Mouse (Mus musculus) limb, embryonic 11.5 days (tissue): ENCODE measurements at regions not wholly inside any gene's neighbourhood (a gene's known extent, or its start where the extent isn't known, plus 50 kb on each side); places are given as distances from the start of the nearest gene placed in this dataset.

Source experiments
- ATAC-seq: fragments of 200-750 bp; cut with Nextera tagmentation; 2 replicates; pipeline ENCODE4 v1.8.0; 2017; ENCODE audit warnings: low read depth; ENCODE audit not compliant: insufficient number of reproducible peaks, low FRiP score, low TSS enrichment
- DNase-seq: peaks from one replicate; pipeline ENCODE4 v3.0.0-alpha.2; 2015; ENCODE audit warnings: low spot score
- H3K27ac ChIP-seq: fragments of 300-500 bp; sonication (generic); replicated peaks from 2 replicates; pipeline ENCODE4 v1.5.1; 2014; ENCODE audit warnings: low read depth, mild to moderate bottlenecking, low read length
- H3K27me3 ChIP-seq: fragments of 300-500 bp; sonication (generic); 2 replicates; pipeline ENCODE4 v1.6.1; 2014; ENCODE audit warnings: mild to moderate bottlenecking, low read length, mixed read lengths; ENCODE audit not compliant: control insufficient read depth, insufficient read depth
- H3K36me3 ChIP-seq: fragments of 300-500 bp; sonication (generic); 2 replicates; pipeline ENCODE4 v1.6.1; 2014; ENCODE audit warnings: mild to moderate bottlenecking, low read length, moderate library complexity, mixed read lengths; ENCODE audit not compliant: control insufficient read depth, insufficient read depth
- H3K4me1 ChIP-seq: fragments of 300-500 bp; sonication (generic); 2 replicates; pipeline ENCODE4 v1.6.1; 2014; ENCODE audit warnings: low read length, mixed read lengths; ENCODE audit not compliant: control insufficient read depth, insufficient read depth
- H3K4me2 ChIP-seq: fragments of 300-500 bp; sonication (generic); 2 replicates; pipeline ENCODE4 v1.6.1; 2014; ENCODE audit warnings: low read depth, mild to moderate bottlenecking, moderate library complexity; ENCODE audit not compliant: severe bottlenecking
- H3K4me3 ChIP-seq: fragments of 300-500 bp; sonication (generic); 2 replicates; pipeline ENCODE4 v1.5.1; 2014; ENCODE audit warnings: low read depth, low read length
- H3K9ac ChIP-seq: fragments of 300-500 bp; sonication (generic); 2 replicates; pipeline ENCODE4 v1.6.1; 2014; ENCODE audit warnings: mild to moderate bottlenecking, low read length
- H3K9me3 ChIP-seq: fragments of 300-500 bp; sonication (generic); 2 replicates; pipeline ENCODE4 v1.6.1; 2016; ENCODE audit warnings: low read length; ENCODE audit not compliant: control insufficient read depth
- WGBS: fragments of 180-500 bp; shearing (Covaris S2); extraction: QIAGEN DNeasy Blood & Tissue Kit; methylation state at CpG from one replicate; pipeline ENCODE4 v1.1.7; 2014; 5-methylcytosine and 5-hydroxymethylcytosine counted together

DNA sequence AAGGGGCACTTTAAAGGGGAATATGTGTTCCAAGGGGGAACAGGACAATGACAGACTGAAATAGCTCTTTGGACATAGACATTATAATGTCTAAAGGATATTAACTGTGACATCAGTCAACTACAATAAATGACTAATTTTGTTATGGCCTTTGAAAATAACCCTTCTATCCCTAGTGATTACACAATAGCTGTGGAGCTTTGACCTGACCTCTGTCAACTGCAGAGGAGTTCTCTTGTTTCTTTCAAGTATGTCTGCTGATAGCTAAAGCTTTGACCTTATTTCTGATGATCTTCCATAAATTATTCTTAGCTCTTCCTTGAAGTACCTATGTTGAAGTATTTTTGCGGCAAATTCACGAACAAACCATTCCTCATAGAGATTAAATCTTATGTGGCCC, 1038.9 kb downstream of the Car8 start:
- no peak overlapping the region for H3K27ac ChIP-seq
- no peak for DNase-seq
- no peak overlapping the region for H3K4me3 ChIP-seq
- H3K9ac ChIP-seq, result no peak overlapping the region
- H3K4me1 ChIP-seq, result no peaks in the 10 kb centered on the region
- no peak for ATAC-seq
- H3K9me3 ChIP-seq, result no peaks in the 10 kb centered on the region
- no peak overlapping the region for H3K4me2 ChIP-seq
- WGBS, result 85% methylated on average over 2 of the region's 2 CpGs
- H3K36me3 ChIP-seq, result no peaks in the 10 kb centered on the region
- no peaks in the 10 kb centered on the region for H3K27me3 ChIP-seq

DNA sequence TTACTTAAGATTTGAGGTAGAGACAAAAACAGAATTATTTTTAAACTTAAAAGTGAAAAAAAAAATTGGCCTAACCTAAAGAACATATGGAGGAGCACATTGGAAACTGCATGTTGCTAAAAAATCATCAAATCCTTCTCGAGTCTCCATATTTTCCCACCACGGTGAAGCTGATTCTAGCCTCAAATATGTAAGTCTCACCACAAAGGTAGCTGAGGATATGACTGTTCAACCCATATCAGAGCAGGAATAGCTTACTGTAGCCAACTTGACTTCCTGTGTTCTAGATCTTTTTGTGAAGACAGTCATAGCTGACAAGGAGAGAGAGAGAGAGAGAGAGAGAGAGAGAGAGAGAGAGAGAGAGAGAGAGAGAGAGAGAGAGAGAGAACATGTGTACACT, 1039.8 kb downstream of the Car8 start:
- Histone ChIP-seq H3K36me3 (no peaks in the 10 kb centered on the region), H3K9me3 (no peaks in the 10 kb centered on the region), H3K27ac (no peak overlapping the region), H3K4me2 (no peak overlapping the region), H3K27me3 (no peaks in the 10 kb centered on the region), H3K4me3 (no peak overlapping the region), H3K4me1 (no peaks in the 10 kb centered on the region), H3K9ac (no peak overlapping the region)
- DNase-seq, result no peak
- 88% methylated on average over 2 of the region's 2 CpGs for WGBS
- ATAC-seq, result no peak

DNA sequence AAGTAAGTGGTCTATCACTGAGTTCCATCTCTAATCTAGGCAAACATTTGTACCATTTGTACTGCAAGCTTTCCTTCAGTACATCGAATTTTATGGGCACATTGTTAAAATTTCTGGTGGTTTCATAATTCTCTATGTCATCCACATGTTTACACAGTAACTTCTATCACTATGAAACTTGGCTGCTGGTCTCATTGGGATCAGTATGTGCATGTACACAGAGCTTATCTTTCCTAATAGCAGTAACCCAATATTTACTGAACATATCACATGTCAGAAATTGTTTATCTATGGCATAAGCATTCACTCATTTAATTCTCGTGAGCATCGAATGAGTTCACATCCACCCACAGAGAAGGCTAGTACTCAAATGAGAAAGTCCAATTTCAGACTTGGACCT, 1042.3 kb downstream of the Car8 start:
- H3K4me3 ChIP-seq, result no peak overlapping the region
- ATAC-seq (no peak), DNase-seq (no peak)
- no peak overlapping the region for H3K4me2 ChIP-seq
- no peaks in the 10 kb centered on the region for H3K4me1 ChIP-seq
- no peak overlapping the region for H3K27ac ChIP-seq
- H3K9me3 ChIP-seq, result no peaks in the 10 kb centered on the region
- no peaks in the 10 kb centered on the region for H3K36me3 ChIP-seq
- no peak overlapping the region for H3K9ac ChIP-seq
- no peaks in the 10 kb centered on the region for H3K27me3 ChIP-seq
- WGBS, result 89% methylated on average over 3 of the region's 3 CpGs

DNA sequence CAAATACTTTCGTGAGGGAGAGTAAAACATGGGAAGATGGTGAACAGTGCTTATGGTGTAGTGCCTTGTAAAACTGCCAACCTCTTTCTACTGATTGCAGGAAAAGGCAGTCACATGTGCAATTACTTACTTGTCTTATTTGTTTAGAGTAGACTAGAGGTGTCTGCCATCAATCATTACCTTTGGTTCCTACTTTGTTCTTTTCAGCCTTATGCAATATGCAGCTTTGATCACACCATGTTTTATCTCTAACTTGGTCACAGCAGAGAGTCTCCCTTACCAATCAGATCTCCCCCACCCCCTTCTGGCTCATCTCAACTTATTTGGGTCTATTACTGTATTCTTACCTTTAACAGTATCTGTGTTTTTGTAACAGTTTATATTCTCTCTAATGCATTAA, 1043.2 kb downstream of the Car8 start:
- Histone ChIP-seq H3K4me3 (no peak overlapping the region), H3K9me3 (no peaks in the 10 kb centered on the region), H3K4me1 (no peaks in the 10 kb centered on the region), H3K4me2 (no peak overlapping the region), H3K9ac (no peak overlapping the region), H3K27ac (no peak overlapping the region), H3K36me3 (no peaks in the 10 kb centered on the region), H3K27me3 (no peaks in the 10 kb centered on the region)
- ATAC-seq (no peak), DNase-seq (no peak)
- 65% methylated on average over 1 of the region's 1 CpGs for WGBS

DNA sequence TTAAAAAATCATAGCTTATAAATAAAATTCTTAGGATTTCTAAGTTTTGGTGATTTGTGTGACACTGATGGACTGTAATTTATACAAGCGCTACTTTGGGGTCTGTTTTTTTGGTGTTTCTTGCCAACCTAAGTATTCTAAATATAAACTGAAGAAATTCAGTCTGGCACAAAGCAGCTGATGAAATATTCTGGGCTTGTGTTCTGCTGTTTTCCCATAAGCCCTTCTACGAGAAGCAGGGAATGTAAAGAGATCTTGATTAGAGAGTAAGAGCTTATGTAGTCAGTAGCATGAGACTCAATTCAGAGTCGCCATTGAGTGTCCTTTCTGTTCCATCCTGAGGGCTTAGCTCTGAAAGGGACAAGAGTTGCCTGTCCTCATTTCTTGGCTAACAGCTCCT, 1046.9 kb downstream of the Car8 start:
- Histone ChIP-seq H3K36me3 (no peaks in the 10 kb centered on the region), H3K4me2 (no peak overlapping the region), H3K4me1 (no peaks in the 10 kb centered on the region), H3K9ac (no peak overlapping the region), H3K27ac (no peak overlapping the region), H3K9me3 (no peaks in the 10 kb centered on the region), H3K27me3 (no peaks in the 10 kb centered on the region), H3K4me3 (no peak overlapping the region)
- ATAC-seq (no peak), DNase-seq (no peak)
- WGBS, result 89% methylated on average over 3 of the region's 3 CpGs

DNA sequence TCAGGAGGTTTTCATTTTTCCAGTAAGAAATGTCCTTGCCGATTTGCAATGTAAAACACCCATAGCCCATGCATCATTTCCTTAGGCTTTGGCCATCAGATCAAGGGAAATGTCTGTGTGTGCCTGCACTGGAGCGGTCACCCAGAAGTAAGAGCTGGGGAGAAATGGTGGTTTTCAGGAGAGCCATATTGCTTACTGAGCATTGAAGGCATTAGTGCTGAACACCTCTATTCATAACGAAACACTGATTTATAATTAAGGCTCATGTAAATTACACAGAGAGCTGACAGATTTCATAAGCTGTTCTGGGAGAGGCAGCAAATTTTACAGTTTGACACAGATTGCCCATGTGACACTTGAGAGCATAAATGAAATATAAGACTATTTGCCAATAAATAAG, 1047.6 kb downstream of the Car8 start:
- no peak overlapping the region for H3K27ac ChIP-seq
- WGBS, result 87% methylated on average over 3 of the region's 3 CpGs

DNA sequence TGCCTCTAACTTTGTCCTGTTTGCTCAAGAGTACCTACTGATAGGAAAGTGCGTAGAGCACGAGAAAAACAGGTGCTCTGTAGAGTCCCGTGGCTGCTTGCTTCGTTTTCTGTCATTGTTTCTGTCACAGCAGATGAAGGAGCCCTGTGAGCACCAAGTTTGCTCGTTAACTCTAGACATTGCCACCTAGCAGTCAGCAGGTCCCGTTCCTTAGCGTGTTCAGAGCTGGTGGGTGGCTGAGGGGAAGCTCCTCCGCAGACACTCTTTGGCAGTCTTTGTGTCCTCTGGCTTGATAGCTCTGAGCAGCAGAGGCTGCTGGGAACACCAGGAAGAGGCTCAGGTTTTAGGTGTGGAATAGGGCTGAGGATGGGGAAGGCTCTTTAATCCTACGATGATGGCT, 1063.8 kb downstream of the Car8 start:
- WGBS, result 88% methylated on average over 9 of the region's 9 CpGs
- H3K9me3 ChIP-seq, result no peaks in the 10 kb centered on the region
- ATAC-seq, result no peak
- no peak overlapping the region for H3K4me2 ChIP-seq
- H3K4me3 ChIP-seq, result no peak overlapping the region
- no peaks in the 10 kb centered on the region for H3K27me3 ChIP-seq
- H3K36me3 ChIP-seq, result no peaks in the 10 kb centered on the region
- H3K4me1 ChIP-seq, result no peaks in the 10 kb centered on the region
- no peak overlapping the region for H3K9ac ChIP-seq
- H3K27ac ChIP-seq, result no peak overlapping the region
- no peak for DNase-seq

More for the DNA sequence above, 1047.6 kb downstream of the Car8 start:
- H3K4me2 ChIP-seq, result no peak overlapping the region
- H3K9ac ChIP-seq, result no peak overlapping the region
- H3K27me3 ChIP-seq, result no peaks in the 10 kb centered on the region
- H3K4me1 ChIP-seq, result no peaks in the 10 kb centered on the region
- no peaks in the 10 kb centered on the region for H3K9me3 ChIP-seq
- H3K36me3 ChIP-seq, result no peaks in the 10 kb centered on the region
- ATAC-seq, result no peak
- no peak overlapping the region for H3K4me3 ChIP-seq
- DNase-seq, result no peak

DNA sequence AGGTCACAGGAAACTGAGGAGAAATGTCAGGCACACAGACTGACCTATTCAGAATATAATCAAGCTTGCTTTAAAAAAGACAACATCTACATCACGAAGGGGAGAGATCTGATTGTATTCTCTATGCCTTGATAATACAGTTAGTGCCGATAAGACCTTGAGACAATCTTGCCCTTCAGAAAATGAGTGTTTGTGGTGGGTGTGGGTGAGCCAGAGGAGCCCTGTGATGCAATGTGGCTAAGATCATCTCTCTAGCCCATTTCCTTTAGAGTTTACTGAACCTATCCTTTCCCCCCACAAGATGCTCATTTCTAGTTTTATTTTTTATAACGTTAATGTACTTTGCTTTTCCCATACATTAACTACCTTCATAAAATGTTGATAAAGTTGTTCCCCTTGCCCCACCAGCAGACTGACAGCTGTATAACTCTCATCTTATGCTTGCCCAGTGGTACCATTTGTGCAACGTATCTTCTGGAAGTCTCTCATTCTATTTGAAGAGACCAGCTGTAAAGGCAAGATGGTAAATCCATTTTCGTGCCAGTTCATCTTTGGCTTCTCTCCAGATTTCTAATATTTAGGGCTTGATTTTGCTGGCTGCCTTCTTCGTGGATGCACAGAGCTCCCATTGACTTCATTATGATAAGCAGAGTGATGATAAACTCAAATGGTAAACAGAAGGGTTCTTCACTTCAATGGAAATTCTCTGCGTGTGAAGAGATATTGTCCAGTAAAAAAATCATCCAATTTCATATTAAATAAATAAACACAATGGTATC, 1066.1 kb downstream of the Car8 start:
- H3K4me3 ChIP-seq, result no peak overlapping the region
- no peaks in the 10 kb centered on the region for H3K27me3 ChIP-seq
- no peak overlapping the region for H3K4me2 ChIP-seq
- no peak overlapping the region for H3K27ac ChIP-seq
- no peak for DNase-seq
- 90% methylated on average over 7 of the region's 7 CpGs for WGBS
- no peaks in the 10 kb centered on the region for H3K36me3 ChIP-seq
- H3K9me3 ChIP-seq, result no peaks in the 10 kb centered on the region
- ATAC-seq, result no peak
- H3K9ac ChIP-seq, result no peak overlapping the region
- H3K4me1 ChIP-seq, result no peaks in the 10 kb centered on the region
